In the genomic region with DNA sequence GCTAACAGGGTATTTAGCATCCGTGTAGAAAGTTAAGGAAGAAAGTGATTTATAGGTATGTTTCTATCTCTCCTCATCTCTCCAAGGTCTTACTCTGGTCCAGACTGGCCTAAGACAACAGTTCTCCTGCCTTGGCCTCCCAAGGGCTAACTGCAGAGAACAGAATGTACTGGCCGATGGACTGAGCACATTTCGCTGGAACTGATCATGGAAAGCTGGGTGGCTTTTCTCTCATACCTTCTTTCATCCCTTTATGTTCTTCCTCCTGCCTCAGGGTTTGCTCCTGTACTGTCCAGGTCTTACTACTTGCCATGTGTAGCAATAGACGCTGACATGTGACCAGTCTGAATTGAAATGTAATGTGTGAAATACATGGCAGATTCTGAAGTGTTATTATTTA, we compare ENCODE assay signal across 22 mouse cellular contexts.
A peak's percentile ranks its signal among the peaks of the same experiment; 100 is the strongest.
DNase-seq lines count a peak whose midpoint lies in the region; TF ChIP-seq lines count a peak whose summit lies in the region.
"Had no signal": no experiment of that assay in that cellular context is flagged by ENCODE, and none has a peak within 500 bp of the region (broad histone marks: within the 10 kb centered on the region; RNA-seq: fewer than 3 reads in every experiment).

No protein-coding gene starts in this region.

- DNase-seq in adrenal gland, postnatal 14 days = peak; percentile 34
- no peak for DNase-seq in adrenal gland, adult 8-10 months
- DNase-seq in gastrocnemius, adult 2 months = peak; percentile 52
- DNase-seq in gastrocnemius, postnatal 4 days (ENCODE audit: low spot score in 2 of 2) = no peak
- peak; percentile 88 for DNase-seq in gonadal fat pad, adult 2 months (ENCODE audit: low read depth)
- DNase-seq in heart, adult 11 months = no peak
- DNase-seq: adrenal gland, postnatal 10 days; B cell, adult 2 months; cerebellum, adult 18-20 months; cerebellum, adult 9-10 months; cerebellum, postnatal 14 days; forebrain, postnatal 0 days; gastrocnemius, postnatal 25 days; heart, postnatal 10 days; heart, postnatal 36 days; kidney, adult 11 months; kidney, adult 8-10 months had no signal

- H3K27ac ChIP-seq in gastrocnemius, adult 2 months = no peak overlapping the region
- H3K27ac ChIP-seq: heart, embryonic 15.5 days; hindbrain, embryonic 10.5 days; hindbrain, embryonic 13.5 days; intestine, embryonic 15.5 days had no signal

- TF ChIP-seq CTCF in gastrocnemius, adult 2 months (IDR thresholded peaks at IDR 0.05) = no peak

- intact Hi-C loops in gastrocnemius, adult 2 months (cut with DNase I) = no loop called here

- H3K4me3 ChIP-seq in gastrocnemius, adult 2 months = no peak overlapping the region
- H3K4me3 ChIP-seq: heart, embryonic 12.5 days; heart, embryonic 15.5 days; hindbrain, embryonic 10.5 days; hindbrain, embryonic 13.5 days; intestine, embryonic 15.5 days had no signal

Comparison
In these comparisons a context has a peak if more than half of its experiments do, and no peak if none do; other contexts are left out.
1. DNase-seq: peak in adrenal gland, postnatal 14 days (single experiment), gastrocnemius, adult 2 months (single experiment) and gonadal fat pad, adult 2 months (single experiment); none in adrenal gland, adult 8-10 months (single experiment), gastrocnemius, postnatal 4 days (0 of 2) and heart, adult 11 months (single experiment).